Mouse (Mus musculus): ENCODE measurements around the gene Dnaaf1. TPM values are rescaled to one million over a fixed set of nuclear protein-coding genes. Genes with fewer than 3 reads are reported as not detected.

The Dnaaf1 gene
- polyA plus RNA-seq, 1 experiment = 0.28 TPM

GRCm38 (mm10) chr8:119566367-119566766 lies 8.7 kb upstream of the Dnaaf1 start:
- H3K9me3 ChIP-seq (replicated peaks; ENCODE audit: control insufficient read depth, insufficient read depth, low read length, poor library complexity, severe bottlenecking) = no peaks in the 10 kb centered on the region
- peak overlapping the region; percentile 32 for H3K9ac ChIP-seq (ENCODE audit: low read depth, poor library complexity, severe bottlenecking)
- TF ChIP-seq POLR2A (IDR thresholded peaks at IDR 0.05; ENCODE audit: insufficient read depth, low read length) = no peak
- peak; percentile 67; the same call in 1 of the 2 replicates for TF ChIP-seq EP300 (IDR thresholded peaks at IDR 0.05; ENCODE audit: insufficient read depth, low read depth, low read length)
- no peak for TF ChIP-seq CTCF (IDR thresholded peaks at IDR 0.05; ENCODE audit: low read depth, low read length)
- peak overlapping the region; percentile 23; the same call in 1 of the 2 replicates for H3K27ac ChIP-seq (ENCODE audit: insufficient read depth, low read length)
- H3K36me3 ChIP-seq (ENCODE audit: control insufficient read depth, insufficient read depth, low read length, poor library complexity, severe bottlenecking) = peaks cover 4% of the 10 kb centered on the region; the same call in 1 of the 2 replicates
- H3K4me3 ChIP-seq (ENCODE audit: low read depth, low read length) = peak overlapping the region; percentile 41
- H3K4me1 ChIP-seq (ENCODE audit: control insufficient read depth, insufficient read depth, low read length) = no peaks in the 10 kb centered on the region
- H3K27me3 ChIP-seq (ENCODE audit: control insufficient read depth, insufficient read depth, low read length, poor library complexity, severe bottlenecking) = no peaks in the 10 kb centered on the region

- no peak overlapping the region for H3K27ac ChIP-seq (ENCODE audit: insufficient read depth, low read length)
- H3K27me3 ChIP-seq (ENCODE audit: control insufficient read depth, insufficient read depth, low read length, poor library complexity, severe bottlenecking) = no peaks in the 10 kb centered on the region
- TF ChIP-seq EP300 (IDR thresholded peaks at IDR 0.05; ENCODE audit: insufficient read depth, low read depth, low read length) (no peak), POLR2A (IDR thresholded peaks at IDR 0.05; ENCODE audit: insufficient read depth, low read length) (no peak), CTCF (IDR thresholded peaks at IDR 0.05; ENCODE audit: low read depth, low read length) (no peak)
- no peak overlapping the region for H3K4me3 ChIP-seq (ENCODE audit: low read depth, low read length)
- H3K36me3 ChIP-seq (ENCODE audit: control insufficient read depth, insufficient read depth, low read length, poor library complexity, severe bottlenecking) = peaks cover 4% of the 10 kb centered on the region; the same call in 1 of the 2 replicates
- H3K9me3 ChIP-seq (replicated peaks; ENCODE audit: control insufficient read depth, insufficient read depth, low read length, poor library complexity, severe bottlenecking) = no peaks in the 10 kb centered on the region
- H3K4me1 ChIP-seq (ENCODE audit: control insufficient read depth, insufficient read depth, low read length) = no peaks in the 10 kb centered on the region
- no peak overlapping the region for H3K9ac ChIP-seq (ENCODE audit: low read depth, poor library complexity, severe bottlenecking)
Observed at GRCm38 (mm10) chr8:119568251-119568650, 6.8 kb upstream of the Dnaaf1 start.

- Histone ChIP-seq H3K36me3 (ENCODE audit: control insufficient read depth, insufficient read depth, low read length, poor library complexity, severe bottlenecking) (no peaks in the 10 kb centered on the region), H3K9ac (ENCODE audit: low read depth, poor library complexity, severe bottlenecking) (no peak overlapping the region), H3K27me3 (ENCODE audit: control insufficient read depth, insufficient read depth, low read length, poor library complexity, severe bottlenecking) (no peaks in the 10 kb centered on the region), H3K9me3 (replicated peaks; ENCODE audit: control insufficient read depth, insufficient read depth, low read length, poor library complexity, severe bottlenecking) (no peaks in the 10 kb centered on the region), H3K4me3 (ENCODE audit: low read depth, low read length) (no peak overlapping the region), H3K4me1 (ENCODE audit: control insufficient read depth, insufficient read depth, low read length) (no peaks in the 10 kb centered on the region), H3K27ac (ENCODE audit: insufficient read depth, low read length) (no peak overlapping the region)
- TF ChIP-seq EP300 (IDR thresholded peaks at IDR 0.05; ENCODE audit: insufficient read depth, low read depth, low read length) (no peak), POLR2A (IDR thresholded peaks at IDR 0.05; ENCODE audit: insufficient read depth, low read length) (no peak), CTCF (IDR thresholded peaks at IDR 0.05; ENCODE audit: low read depth, low read length) (no peak)
Observed at GRCm38 (mm10) chr8:119568951-119569350, 6.1 kb upstream of the Dnaaf1 start.

- no peak for TF ChIP-seq CTCF (IDR thresholded peaks at IDR 0.05; ENCODE audit: low read depth, low read length)
- TF ChIP-seq EP300 (IDR thresholded peaks at IDR 0.05; ENCODE audit: insufficient read depth, low read depth, low read length) = no peak
- no peak for TF ChIP-seq POLR2A (IDR thresholded peaks at IDR 0.05; ENCODE audit: insufficient read depth, low read length)
- Histone ChIP-seq H3K4me1 (ENCODE audit: control insufficient read depth, insufficient read depth, low read length) (no peaks in the 10 kb centered on the region), H3K27ac (ENCODE audit: insufficient read depth, low read length) (no peak overlapping the region), H3K4me3 (ENCODE audit: low read depth, low read length) (no peak overlapping the region), H3K9me3 (replicated peaks; ENCODE audit: control insufficient read depth, insufficient read depth, low read length, poor library complexity, severe bottlenecking) (no peaks in the 10 kb centered on the region), H3K27me3 (ENCODE audit: control insufficient read depth, insufficient read depth, low read length, poor library complexity, severe bottlenecking) (no peaks in the 10 kb centered on the region), H3K36me3 (ENCODE audit: control insufficient read depth, insufficient read depth, low read length, poor library complexity, severe bottlenecking) (no peaks in the 10 kb centered on the region), H3K9ac (ENCODE audit: low read depth, poor library complexity, severe bottlenecking) (no peak overlapping the region)
Observed at GRCm38 (mm10) chr8:119569881-119570280, 5.2 kb upstream of the Dnaaf1 start.

GRCm38 (mm10) chr8:119571135-119571534 lies 3.9 kb upstream of the Dnaaf1 start:
- Histone ChIP-seq H3K27me3 (ENCODE audit: control insufficient read depth, insufficient read depth, low read length, poor library complexity, severe bottlenecking) (no peaks in the 10 kb centered on the region), H3K9ac (ENCODE audit: low read depth, poor library complexity, severe bottlenecking) (no peak overlapping the region), H3K36me3 (ENCODE audit: control insufficient read depth, insufficient read depth, low read length, poor library complexity, severe bottlenecking) (no peaks in the 10 kb centered on the region), H3K4me3 (ENCODE audit: low read depth, low read length) (no peak overlapping the region), H3K9me3 (replicated peaks; ENCODE audit: control insufficient read depth, insufficient read depth, low read length, poor library complexity, severe bottlenecking) (no peaks in the 10 kb centered on the region), H3K4me1 (ENCODE audit: control insufficient read depth, insufficient read depth, low read length) (no peaks in the 10 kb centered on the region), H3K27ac (ENCODE audit: insufficient read depth, low read length) (no peak overlapping the region)
- TF ChIP-seq POLR2A (IDR thresholded peaks at IDR 0.05; ENCODE audit: insufficient read depth, low read length) = no peak
- TF ChIP-seq EP300 (IDR thresholded peaks at IDR 0.05; ENCODE audit: insufficient read depth, low read depth, low read length) = no peak
- TF ChIP-seq CTCF (IDR thresholded peaks at IDR 0.05; ENCODE audit: low read depth, low read length) = no peak

GRCm38 (mm10) chr8:119572411-119572810 lies 2.6 kb upstream of the Dnaaf1 start:
- Histone ChIP-seq H3K27me3 (ENCODE audit: control insufficient read depth, insufficient read depth, low read length, poor library complexity, severe bottlenecking) (no peaks in the 10 kb centered on the region), H3K9ac (ENCODE audit: low read depth, poor library complexity, severe bottlenecking) (no peak overlapping the region), H3K27ac (ENCODE audit: insufficient read depth, low read length) (no peak overlapping the region), H3K4me3 (ENCODE audit: low read depth, low read length) (no peak overlapping the region), H3K36me3 (ENCODE audit: control insufficient read depth, insufficient read depth, low read length, poor library complexity, severe bottlenecking) (no peaks in the 10 kb centered on the region), H3K9me3 (replicated peaks; ENCODE audit: control insufficient read depth, insufficient read depth, low read length, poor library complexity, severe bottlenecking) (no peaks in the 10 kb centered on the region), H3K4me1 (ENCODE audit: control insufficient read depth, insufficient read depth, low read length) (no peaks in the 10 kb centered on the region)
- TF ChIP-seq POLR2A (IDR thresholded peaks at IDR 0.05; ENCODE audit: insufficient read depth, low read length) (no peak), CTCF (IDR thresholded peaks at IDR 0.05; ENCODE audit: low read depth, low read length) (no peak), EP300 (IDR thresholded peaks at IDR 0.05; ENCODE audit: insufficient read depth, low read depth, low read length) (no peak)

Measured in ES-Bruce4 (cell line).